Mouse (Mus musculus) megakaryocyte, embryonic 14.5 days (primary cell): ENCODE measurements around the gene Rps6ka1. TPM values are rescaled to one million over a fixed set of nuclear protein-coding genes. Genes with fewer than 3 reads are reported as not detected.

Source experiments
- H3K27me3 ChIP-seq: replicated peaks from 2 replicates; pipeline ENCODE3; 2012; ENCODE audit warnings: inconsistent platforms
- H3K36me3 ChIP-seq: replicated peaks from 2 replicates; pipeline ENCODE3; 2012; ENCODE audit warnings: low read length, inconsistent platforms, mixed read lengths
- H3K4me1 ChIP-seq: 2 replicates; pipeline ENCODE4 v1.6.1; 2012; ENCODE audit warnings: inconsistent platforms
- H3K4me3 ChIP-seq: replicated peaks from 2 replicates; pipeline ENCODE3; 2012; ENCODE audit warnings: moderate library complexity, mild to moderate bottlenecking, inconsistent platforms
- H3K9me3 ChIP-seq: 2 replicates; pipeline ENCODE4 v1.6.1; 2012; ENCODE audit warnings: inconsistent platforms
- FLI1 ChIP-seq: IDR thresholded peaks from 2 replicates; pipeline ENCODE4 v1.6.1; 2012; ENCODE audit warnings: low read length, inconsistent platforms, mixed read lengths
- GATA1 ChIP-seq: IDR thresholded peaks from 3 replicates; pipeline ENCODE4 v1.6.1; 2012; ENCODE audit warnings: mixed read lengths, low read length, inconsistent platforms, borderline replicate concordance
- polyA plus RNA-seq: library from polyadenylated mRNA; stranded (reverse); fragments of >175 nt; gene quantifications from 2 replicates; pipeline ENCODE4 v1.2.3, GENCODE M21; 2012; ENCODE audit warnings: low replicate concordance; ENCODE audit not compliant: insufficient read depth

Rps6ka1 gene
- polyA plus RNA-seq, 1 experiment: 41.3 TPM

- no peak for TF ChIP-seq GATA1
- Histone ChIP-seq H3K4me1 (peaks cover 38% of the 10 kb centered on the region), H3K4me3 (no peak overlapping the region), H3K9me3 (no peaks in the 10 kb centered on the region), H3K27me3 (peaks cover 53% of the 10 kb centered on the region), H3K36me3 (no peaks in the 10 kb centered on the region)
Observed at GRCm38 (mm10) chr4:133881399-133881798, 6.2 kb downstream of the Rps6ka1 start.

- peaks cover 41% of the 10 kb centered on the region for H3K27me3 ChIP-seq
- H3K4me1 ChIP-seq: peaks cover 48% of the 10 kb centered on the region
- TF ChIP-seq FLI1: no peak
- TF ChIP-seq GATA1: no peak
- no peak overlapping the region for H3K4me3 ChIP-seq
- no peaks in the 10 kb centered on the region for H3K36me3 ChIP-seq
- no peaks in the 10 kb centered on the region for H3K9me3 ChIP-seq
Observed at GRCm38 (mm10) chr4:133879145-133879902, 8.3 kb downstream of the Rps6ka1 start.

GRCm38 (mm10) chr4:133877850-133878755 is 9.5 kb downstream of the Rps6ka1 start:
- H3K4me3 ChIP-seq: peak overlapping the region; percentile 2
- H3K9me3 ChIP-seq: no peaks in the 10 kb centered on the region
- H3K36me3 ChIP-seq: no peaks in the 10 kb centered on the region
- no peak for TF ChIP-seq GATA1
- TF ChIP-seq FLI1: no peak
- H3K27me3 ChIP-seq: peaks cover 31% of the 10 kb centered on the region
- H3K4me1 ChIP-seq: peaks cover 60% of the 10 kb centered on the region

- H3K4me3 ChIP-seq: peak overlapping the region; percentile 94
- TF ChIP-seq FLI1 (no peak), GATA1 (no peak)
- H3K36me3 ChIP-seq: peaks cover 21% of the 10 kb centered on the region
- H3K27me3 ChIP-seq: peaks cover 13% of the 10 kb centered on the region
- H3K4me1 ChIP-seq: peaks cover 89% of the 10 kb centered on the region
- no peaks in the 10 kb centered on the region for H3K9me3 ChIP-seq
Observed at GRCm38 (mm10) chr4:133874865-133875517, 12.6 kb downstream of the Rps6ka1 start.

GRCm38 (mm10) chr4:133873926-133874864 is 13.4 kb downstream of the Rps6ka1 start:
- Histone ChIP-seq H3K4me1 (peaks cover 89% of the 10 kb centered on the region), H3K36me3 (peaks cover 29% of the 10 kb centered on the region), H3K9me3 (no peaks in the 10 kb centered on the region), H3K4me3 (peak overlapping the region; percentile 94), H3K27me3 (peaks cover 11% of the 10 kb centered on the region)
- no peak for TF ChIP-seq GATA1

- Histone ChIP-seq H3K27me3 (peaks cover 11% of the 10 kb centered on the region), H3K36me3 (peaks cover 35% of the 10 kb centered on the region), H3K4me1 (peaks cover 84% of the 10 kb centered on the region), H3K4me3 (peak overlapping the region; percentile 94), H3K9me3 (no peaks in the 10 kb centered on the region)
- TF ChIP-seq FLI1 (no peak), GATA1 (no peak)
Observed at GRCm38 (mm10) chr4:133873431-133873851, 14.2 kb downstream of the Rps6ka1 start.

GRCm38 (mm10) chr4:133872812-133873300 is 14.7 kb downstream of the Rps6ka1 start:
- Histone ChIP-seq H3K27me3 (peaks cover 11% of the 10 kb centered on the region), H3K36me3 (peaks cover 41% of the 10 kb centered on the region), H3K4me3 (peak overlapping the region; percentile 94), H3K4me1 (peaks cover 80% of the 10 kb centered on the region), H3K9me3 (no peaks in the 10 kb centered on the region)
- TF ChIP-seq FLI1: no peak
- TF ChIP-seq GATA1: no peak

- TF ChIP-seq FLI1: no peak
- no peak for TF ChIP-seq GATA1
- Histone ChIP-seq H3K4me3 (peak overlapping the region; percentile 94), H3K4me1 (peaks cover 75% of the 10 kb centered on the region), H3K9me3 (no peaks in the 10 kb centered on the region), H3K36me3 (peaks cover 43% of the 10 kb centered on the region), H3K27me3 (peaks cover 11% of the 10 kb centered on the region)
Observed at GRCm38 (mm10) chr4:133872222-133872811, 15.3 kb downstream of the Rps6ka1 start.
